Mouse (Mus musculus) heart, embryonic 12.5 days (tissue): ENCODE measurements at regions not wholly inside any gene's neighbourhood (a gene's known extent, or its start where the extent isn't known, plus 50 kb on each side); places are given as distances from the start of the nearest gene placed in this dataset.
A peak's percentile ranks its signal among the peaks of the same experiment; 100 is the strongest.

Experiments used
- ATAC-seq: fragments of 200-750 bp; cut with Nextera tagmentation; 2 replicates; pipeline ENCODE4 v1.8.0; 2017; ENCODE audit warnings: moderate TSS enrichment, moderate library complexity; ENCODE audit not compliant: insufficient number of reproducible peaks, low FRiP score
- H3K27ac ChIP-seq: fragments of 300-500 bp; sonication (generic); 2 replicates; pipeline ENCODE4 v1.5.1; 2016; ENCODE audit warnings: mild to moderate bottlenecking, moderate library complexity; ENCODE audit not compliant: poor library complexity, severe bottlenecking
- H3K27me3 ChIP-seq: fragments of 300-500 bp; sonication (generic); replicated peaks from 2 replicates; pipeline ENCODE4 v1.6.1; 2016; ENCODE audit warnings: mild to moderate bottlenecking, moderate library complexity
- H3K36me3 ChIP-seq: fragments of 300-500 bp; sonication (generic); 2 replicates; pipeline ENCODE4 v1.6.1; 2016; ENCODE audit warnings: mild to moderate bottlenecking, moderate library complexity
- H3K4me1 ChIP-seq: fragments of 300-500 bp; sonication (generic); replicated peaks from 2 replicates; pipeline ENCODE4 v1.6.1; 2016; ENCODE audit warnings: mild to moderate bottlenecking
- H3K4me2 ChIP-seq: fragments of 300-500 bp; sonication (generic); 2 replicates; pipeline ENCODE4 v1.6.1; 2016; ENCODE audit warnings: mild to moderate bottlenecking, moderate library complexity
- H3K4me3 ChIP-seq: fragments of 300-500 bp; sonication (generic); 2 replicates; pipeline ENCODE4 v1.5.1; 2016; ENCODE audit warnings: mild to moderate bottlenecking
- H3K9ac ChIP-seq: fragments of 300-500 bp; sonication (generic); 2 replicates; pipeline ENCODE4 v1.6.1; 2016; ENCODE audit warnings: mild to moderate bottlenecking, moderate library complexity
- H3K9me3 ChIP-seq: fragments of 300-500 bp; sonication (generic); replicated peaks from 2 replicates; pipeline ENCODE4 v1.6.1; 2016; ENCODE audit warnings: mild to moderate bottlenecking, moderate library complexity
- WGBS: fragments of 180-500 bp; shearing (Covaris S2); methylation state at CpG from one replicate; pipeline ENCODE4 v1.1.7; 2016; 5-methylcytosine and 5-hydroxymethylcytosine counted together

GRCm38 (mm10) chr9:100097028-100097427, 221.1 kb upstream of the Sox14 start:
- Histone ChIP-seq H3K4me1 (no peaks in the 10 kb centered on the region), H3K27me3 (no peaks in the 10 kb centered on the region), H3K9ac (no peak overlapping the region), H3K36me3 (no peaks in the 10 kb centered on the region), H3K4me3 (no peak overlapping the region), H3K4me2 (no peak overlapping the region), H3K27ac (no peak overlapping the region), H3K9me3 (no peaks in the 10 kb centered on the region)
- ATAC-seq: no peak
- WGBS: 73% methylated on average over 2 of the region's 2 CpGs

DNA sequence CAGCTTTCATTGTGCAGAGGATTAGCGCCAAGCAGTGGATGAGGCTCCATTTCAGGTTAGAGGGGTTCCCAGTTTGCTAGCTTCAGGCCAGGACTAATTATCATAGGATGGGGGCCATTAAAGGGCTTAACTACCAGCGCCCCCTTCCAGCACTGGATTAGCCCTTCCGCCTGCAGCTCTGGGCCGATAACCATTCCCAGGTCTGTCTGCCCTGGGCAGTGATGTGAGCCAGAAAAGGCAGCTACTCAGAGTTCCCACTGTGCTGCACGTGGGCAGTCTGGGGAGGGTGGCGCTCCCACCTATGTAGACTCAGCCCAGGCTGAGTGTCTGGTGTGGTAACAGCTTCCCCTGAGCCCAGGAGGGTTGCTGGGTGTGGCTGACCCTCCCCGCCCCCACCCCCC, 219.6 kb upstream of the Sox14 start:
- WGBS: 25% methylated on average over 7 of the region's 7 CpGs
- no peak overlapping the region for H3K4me2 ChIP-seq
- no peak overlapping the region for H3K9ac ChIP-seq
- H3K27me3 ChIP-seq: no peaks in the 10 kb centered on the region
- no peaks in the 10 kb centered on the region for H3K9me3 ChIP-seq
- H3K36me3 ChIP-seq: no peaks in the 10 kb centered on the region
- H3K27ac ChIP-seq: no peak overlapping the region
- no peaks in the 10 kb centered on the region for H3K4me1 ChIP-seq
- no peak for ATAC-seq
- H3K4me3 ChIP-seq: no peak overlapping the region

- no peak for ATAC-seq
These were observed 219.1 kb upstream of the Sox14 start for GRCm38 (mm10) chr9:100094956-100095558.

DNA sequence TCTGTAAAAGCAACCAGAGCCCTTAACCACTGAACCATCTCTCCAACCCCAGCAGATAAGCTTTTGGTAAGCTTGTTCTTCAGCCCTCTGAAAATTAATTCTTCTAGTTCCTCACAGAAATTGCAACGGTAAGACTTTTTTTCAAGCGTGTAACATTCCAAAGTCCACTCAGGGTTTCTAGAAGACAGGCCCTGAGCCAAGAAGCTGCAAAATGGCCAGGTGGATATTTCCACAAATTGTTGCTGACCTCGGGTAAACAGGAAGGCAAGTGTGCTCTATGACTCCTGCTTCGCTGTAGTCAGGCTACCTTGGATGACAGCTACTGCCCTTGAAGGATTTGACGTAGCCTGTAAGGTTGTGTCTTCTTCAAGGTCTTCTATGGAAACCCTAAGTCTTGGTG, 195.2 kb upstream of the Sox14 start:
- Histone ChIP-seq H3K4me3 (no peak overlapping the region), H3K36me3 (no peaks in the 10 kb centered on the region), H3K9me3 (no peaks in the 10 kb centered on the region), H3K9ac (no peak overlapping the region), H3K27me3 (no peaks in the 10 kb centered on the region), H3K27ac (no peak overlapping the region), H3K4me1 (no peaks in the 10 kb centered on the region), H3K4me2 (no peak overlapping the region)
- WGBS: 84% methylated on average over 5 of the region's 5 CpGs
- no peak for ATAC-seq

More at GRCm38 (mm10) chr9:100094956-100095558, 219.1 kb upstream of the Sox14 start:
- no peaks in the 10 kb centered on the region for H3K9me3 ChIP-seq
- H3K4me3 ChIP-seq: no peak overlapping the region
- no peaks in the 10 kb centered on the region for H3K27me3 ChIP-seq
- no peak overlapping the region for H3K4me2 ChIP-seq
- H3K27ac ChIP-seq: no peak overlapping the region
- H3K36me3 ChIP-seq: no peaks in the 10 kb centered on the region
- WGBS: 74% methylated on average over 6 of the region's 6 CpGs
- no peaks in the 10 kb centered on the region for H3K4me1 ChIP-seq
- H3K9ac ChIP-seq: no peak overlapping the region

DNA sequence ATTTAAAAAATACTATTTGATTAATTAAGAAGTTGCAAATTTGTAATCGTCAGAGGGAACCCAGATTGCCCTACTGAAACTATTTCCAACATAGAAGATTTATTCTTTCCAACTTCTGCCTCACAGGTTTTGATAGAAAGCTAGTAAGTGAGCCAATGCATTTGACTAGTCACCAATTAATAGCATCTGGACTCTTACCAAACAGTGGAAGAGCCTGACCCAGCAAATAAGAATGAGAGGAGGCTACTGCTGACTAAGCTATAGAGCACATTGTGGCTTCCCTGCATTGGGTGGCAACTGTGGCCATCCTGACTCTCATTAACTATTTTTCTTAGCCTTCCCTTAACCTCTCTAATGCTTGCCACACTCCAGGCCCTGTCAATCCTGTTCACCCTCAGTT, 182.6 kb upstream of the Sox14 start:
- WGBS: 65% methylated on average over 1 of the region's 1 CpGs
- Histone ChIP-seq H3K27ac (no peak overlapping the region), H3K9me3 (no peaks in the 10 kb centered on the region), H3K27me3 (no peaks in the 10 kb centered on the region), H3K36me3 (no peaks in the 10 kb centered on the region), H3K4me1 (no peaks in the 10 kb centered on the region), H3K4me3 (no peak overlapping the region), H3K4me2 (no peak overlapping the region), H3K9ac (no peak overlapping the region)
- no peak for ATAC-seq

GRCm38 (mm10) chr9:100046213-100046807, 170.3 kb upstream of the Sox14 start:
- WGBS: 59% methylated on average over 13 of the region's 13 CpGs
- ATAC-seq: no peak

DNA sequence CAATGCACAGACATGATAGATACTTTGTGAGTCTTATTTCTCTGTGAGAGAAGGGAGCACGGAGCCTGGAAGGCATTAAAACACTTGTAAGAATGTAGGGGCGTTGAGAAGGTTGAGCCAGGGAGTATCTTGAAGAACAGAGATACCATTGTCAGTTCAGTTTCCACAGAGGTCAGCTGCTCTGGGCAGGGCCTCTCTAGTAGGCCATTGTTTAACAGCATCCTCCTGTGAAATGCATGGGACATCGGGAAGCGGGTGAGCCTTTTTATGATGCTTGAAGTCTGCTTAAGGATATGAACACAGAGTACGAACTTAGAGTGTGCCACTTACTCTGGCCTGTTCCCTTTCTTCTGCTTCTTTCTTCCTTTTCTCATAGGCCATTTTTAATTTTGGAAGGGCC, 169.7 kb upstream of the Sox14 start:
- Histone ChIP-seq H3K9ac (no peak overlapping the region), H3K9me3 (peaks cover 3% of the 10 kb centered on the region; the same call in 1 of the 2 replicates), H3K4me2 (no peak overlapping the region), H3K4me1 (no peaks in the 10 kb centered on the region), H3K27ac (no peak overlapping the region), H3K4me3 (no peak overlapping the region), H3K36me3 (no peaks in the 10 kb centered on the region), H3K27me3 (no peaks in the 10 kb centered on the region)
- 70% methylated on average over 5 of the region's 5 CpGs for WGBS
- no peak for ATAC-seq

More at GRCm38 (mm10) chr9:100046213-100046807, 170.3 kb upstream of the Sox14 start:
- Histone ChIP-seq H3K27me3 (no peaks in the 10 kb centered on the region), H3K9ac (no peak overlapping the region), H3K4me2 (no peak overlapping the region), H3K4me3 (no peak overlapping the region), H3K36me3 (no peaks in the 10 kb centered on the region), H3K27ac (no peak overlapping the region), H3K9me3 (peaks cover 3% of the 10 kb centered on the region; the same call in 1 of the 2 replicates), H3K4me1 (no peaks in the 10 kb centered on the region)

- no peak overlapping the region for H3K4me3 ChIP-seq
- no peak for ATAC-seq
- H3K4me1 ChIP-seq: no peaks in the 10 kb centered on the region
- H3K9me3 ChIP-seq: no peaks in the 10 kb centered on the region
- no peaks in the 10 kb centered on the region for H3K36me3 ChIP-seq
- 54% methylated on average over 6 of the region's 6 CpGs for WGBS
- no peak overlapping the region for H3K9ac ChIP-seq
- no peak overlapping the region for H3K4me2 ChIP-seq
- no peaks in the 10 kb centered on the region for H3K27me3 ChIP-seq
- H3K27ac ChIP-seq: no peak overlapping the region
These were observed 165.8 kb upstream of the Sox14 start for GRCm38 (mm10) chr9:100041776-100042175.

- H3K4me1 ChIP-seq: no peaks in the 10 kb centered on the region
- no peak overlapping the region for H3K27ac ChIP-seq
- 42% methylated on average over 5 of the region's 5 CpGs for WGBS
- H3K27me3 ChIP-seq: no peaks in the 10 kb centered on the region
- no peak overlapping the region for H3K9ac ChIP-seq
- H3K9me3 ChIP-seq: no peaks in the 10 kb centered on the region
- no peak for ATAC-seq
- H3K36me3 ChIP-seq: no peaks in the 10 kb centered on the region
- no peak overlapping the region for H3K4me3 ChIP-seq
- H3K4me2 ChIP-seq: no peak overlapping the region
These were observed 147.7 kb upstream of the Sox14 start for GRCm38 (mm10) chr9:100023641-100024040.

DNA sequence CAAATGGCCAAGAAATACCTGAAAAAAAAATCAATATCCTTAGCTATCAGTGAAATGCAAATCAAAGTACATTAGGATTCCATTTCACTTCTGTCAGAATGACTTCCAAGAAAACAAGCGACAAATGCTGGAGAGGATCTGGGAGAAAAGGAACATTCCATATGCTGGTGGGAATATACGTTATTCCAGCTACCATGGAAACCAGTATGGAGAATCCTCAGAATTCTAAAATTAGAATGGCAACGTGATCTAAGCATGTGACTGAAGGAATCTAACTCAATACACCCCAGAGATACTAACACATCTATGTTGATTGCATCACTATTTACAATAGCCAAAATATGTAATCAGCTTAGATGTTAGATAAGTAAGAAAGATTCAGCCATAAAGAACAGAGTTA, 146.1 kb upstream of the Sox14 start:
- H3K27me3 ChIP-seq: no peaks in the 10 kb centered on the region
- no peaks in the 10 kb centered on the region for H3K36me3 ChIP-seq
- no peak overlapping the region for H3K4me2 ChIP-seq
- H3K9me3 ChIP-seq: no peaks in the 10 kb centered on the region
- no peak overlapping the region for H3K4me3 ChIP-seq
- H3K9ac ChIP-seq: no peak overlapping the region
- no peak for ATAC-seq
- no peaks in the 10 kb centered on the region for H3K4me1 ChIP-seq
- H3K27ac ChIP-seq: no peak overlapping the region
- 68% methylated on average over 3 of the region's 3 CpGs for WGBS

DNA sequence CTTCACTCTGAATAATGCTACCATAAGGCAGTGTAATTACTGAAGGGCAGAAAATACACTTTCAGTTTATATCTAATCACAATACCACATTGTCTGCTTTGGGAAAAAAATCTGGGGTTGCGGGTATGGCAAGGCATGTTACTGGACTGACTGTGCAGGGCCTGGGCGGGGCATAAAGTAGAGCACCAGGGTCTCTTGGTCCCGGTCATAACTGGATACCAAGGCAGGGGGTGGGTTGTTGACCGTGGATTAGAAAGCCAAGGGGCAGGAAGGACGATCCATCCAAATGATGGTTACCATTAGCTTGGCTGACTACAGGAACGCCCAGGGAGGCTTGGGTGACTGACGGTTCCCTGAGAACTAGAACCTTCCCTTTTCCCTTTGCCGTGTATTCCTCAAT, 119.2 kb upstream of the Sox14 start:
- Histone ChIP-seq H3K36me3 (no peaks in the 10 kb centered on the region), H3K9ac (no peak overlapping the region), H3K4me2 (0 out of 2 replicates have a peak overlapping the region, but pooled peaks have one; percentile 74), H3K27ac (no peak overlapping the region), H3K27me3 (peaks cover 9% of the 10 kb centered on the region), H3K4me3 (no peak overlapping the region), H3K4me1 (peaks cover 5% of the 10 kb centered on the region; the same call in 1 of the 2 replicates), H3K9me3 (no peaks in the 10 kb centered on the region)
- 38% methylated on average over 8 of the region's 8 CpGs for WGBS
- ATAC-seq: no peak
